In the genomic region with DNA sequence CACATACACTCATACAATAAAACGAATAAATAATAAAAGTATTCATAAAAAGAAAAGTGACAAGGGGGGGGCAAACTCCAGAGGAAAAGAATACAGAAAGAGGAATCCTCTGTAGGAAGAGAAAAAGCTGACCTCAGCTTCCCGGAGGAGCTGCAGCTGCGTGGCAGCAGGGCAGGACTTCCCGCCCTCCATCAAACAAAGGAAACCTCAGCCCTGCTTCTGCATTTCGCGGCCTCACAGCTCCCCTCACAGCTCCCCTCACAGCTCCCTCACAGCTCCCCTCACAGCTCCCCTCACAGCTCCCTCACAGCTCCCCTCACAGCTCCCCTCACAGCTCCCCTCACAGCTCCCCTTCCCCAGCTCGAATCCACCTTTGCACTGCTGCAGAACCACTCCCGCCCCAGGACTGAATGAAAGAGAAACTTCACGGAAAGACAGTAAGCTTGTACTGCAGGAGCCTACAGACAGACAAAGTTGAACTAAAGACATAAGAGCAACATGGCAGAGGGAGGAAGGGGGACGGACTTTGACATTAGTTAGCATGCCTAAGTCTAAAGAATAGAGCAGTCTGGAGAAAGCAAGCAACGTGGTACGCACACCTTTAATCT, we compare ENCODE assay signal across 8 mouse cellular contexts. TPM values are rescaled to one million over a fixed set of nuclear protein-coding genes. Genes with fewer than 3 reads are reported as not detected.
DNase-seq lines count a peak whose midpoint lies in the region; ATAC-seq and TF ChIP-seq lines count a peak whose summit lies in the region.

No protein-coding gene starts in this region.

- H3K4me1 ChIP-seq in ES-Bruce4 (ENCODE audit: control insufficient read depth, insufficient read depth, low read length), result peaks cover 3% of the 10 kb centered on the region
- H3K4me1 ChIP-seq in forebrain, embryonic 15.5 days, result peaks cover 12% of the 10 kb centered on the region
- H3K4me1 ChIP-seq in stomach, embryonic 16.5 days (ENCODE audit: control insufficient read depth, insufficient read depth, low read length), result 0 out of 2 replicates have a peak, but pooled peaks cover 4% of the 10 kb centered on the region

- no peak for TF ChIP-seq POLR2A in ES-Bruce4 (IDR thresholded peaks at IDR 0.05; ENCODE audit: insufficient read depth, low read length)

- no peak for TF ChIP-seq CTCF in gastrocnemius, adult 2 months (IDR thresholded peaks at IDR 0.05)
- TF ChIP-seq CTCF in ES-Bruce4 (IDR thresholded peaks at IDR 0.05; ENCODE audit: low read depth, low read length), result no peak

- H3K9me3 ChIP-seq in ES-Bruce4 (replicated peaks; ENCODE audit: control insufficient read depth, insufficient read depth, low read length, poor library complexity, severe bottlenecking), result no peaks in the 10 kb centered on the region
- no peaks in the 10 kb centered on the region for H3K9me3 ChIP-seq in forebrain, embryonic 15.5 days
- H3K9me3 ChIP-seq in stomach, embryonic 16.5 days (replicated peaks; ENCODE audit: control insufficient read depth, low read length), result no peaks in the 10 kb centered on the region

- intact Hi-C loops in gastrocnemius, adult 2 months (cut with DNase I), result no loop called here

- peak overlapping the region; percentile 24; the same call in 1 of the 2 replicates for H3K4me2 ChIP-seq in forebrain, embryonic 15.5 days (replicated peaks)
- peak overlapping the region; percentile 53 for H3K4me2 ChIP-seq in stomach, embryonic 16.5 days (ENCODE audit: low read depth, low read length)

- no peak overlapping the region for H3K9ac ChIP-seq in ES-Bruce4 (ENCODE audit: low read depth, poor library complexity, severe bottlenecking)
- H3K9ac ChIP-seq in forebrain, embryonic 15.5 days (replicated peaks), result peak overlapping the region; percentile 25; the same call in 1 of the 2 replicates
- H3K9ac ChIP-seq in stomach, embryonic 16.5 days (ENCODE audit: low read length), result peak overlapping the region; percentile 66

- no peaks in the 10 kb centered on the region for H3K36me3 ChIP-seq in ES-Bruce4 (ENCODE audit: control insufficient read depth, insufficient read depth, low read length, poor library complexity, severe bottlenecking)
- H3K36me3 ChIP-seq in forebrain, embryonic 15.5 days, result no peaks in the 10 kb centered on the region
- H3K36me3 ChIP-seq in macrophage (ENCODE audit: inconsistent target), result no peaks in the 10 kb centered on the region
- no peaks in the 10 kb centered on the region for H3K36me3 ChIP-seq in stomach, embryonic 16.5 days (ENCODE audit: control insufficient read depth, insufficient read depth, low read length)

- H3K27me3 ChIP-seq in ES-Bruce4 (ENCODE audit: control insufficient read depth, insufficient read depth, low read length, poor library complexity, severe bottlenecking), result no peaks in the 10 kb centered on the region
- no peaks in the 10 kb centered on the region for H3K27me3 ChIP-seq in forebrain, embryonic 15.5 days
- no peaks in the 10 kb centered on the region for H3K27me3 ChIP-seq in stomach, embryonic 16.5 days (ENCODE audit: control insufficient read depth, insufficient read depth, low read length)

- peak; percentile 72 for ATAC-seq in forebrain, embryonic 15.5 days (replicated peaks)
- ATAC-seq in stomach, embryonic 16.5 days (ENCODE audit: insufficient read depth, low FRiP score), result no peak

- peak overlapping the region; percentile 46; the same call in 1 of the 2 replicates for H3K27ac ChIP-seq in gastrocnemius, adult 2 months
- H3K27ac ChIP-seq in ES-Bruce4 (ENCODE audit: insufficient read depth, low read length) (peak overlapping the region; percentile 70), macrophage (peak overlapping the region; percentile 72)
- peak overlapping the region; percentile 70 for H3K27ac ChIP-seq in forebrain, embryonic 15.5 days (replicated peaks)
- H3K27ac ChIP-seq in stomach, embryonic 16.5 days (ENCODE audit: low read length), result no peak overlapping the region

- DNase-seq in gastrocnemius, adult 2 months, result peak; percentile 42
- DNase-seq in gastrocnemius, adult 8-10 months (ENCODE audit: low spot score in 2 of 2), result no peak
- peak; percentile 13 for DNase-seq in induced T-regulatory cell, adult 2 months (ENCODE audit: low read depth)
- DNase-seq in urinary bladder, postnatal 10 days (ENCODE audit: low spot score), result no peak

- WGBS in forebrain, embryonic 15.5 days, result 9% methylated on average over 12 of the region's 12 CpGs
- 13% methylated on average over 10 of the region's 12 CpGs for WGBS in macrophage (ENCODE audit: missing documents)
- WGBS in stomach, embryonic 16.5 days, result 15% methylated on average over 12 of the region's 12 CpGs

- TF ChIP-seq EP300 in ES-Bruce4 (IDR thresholded peaks at IDR 0.05; ENCODE audit: insufficient read depth, low read depth, low read length), result 0 out of 2 replicates have a peak, but pooled peaks have one; percentile 45

- H3K4me3 ChIP-seq in gastrocnemius, adult 2 months, result peak overlapping the region; percentile 21
- no peak overlapping the region for H3K4me3 ChIP-seq in ES-Bruce4 (ENCODE audit: low read depth, low read length)
- no peak overlapping the region for H3K4me3 ChIP-seq in forebrain, embryonic 15.5 days
- peak overlapping the region; percentile 2; the same call in 1 of the 2 replicates for H3K4me3 ChIP-seq in macrophage (ENCODE audit: inconsistent target)
- H3K4me3 ChIP-seq in stomach, embryonic 16.5 days (replicated peaks; ENCODE audit: low read length), result peak overlapping the region; percentile 25

- no peaks in the 10 kb centered on the region for H3K79me2 ChIP-seq in macrophage (ENCODE audit: inconsistent target)

RNA-seq across cellular contexts. Expression of a gene that starts 17.5 kb away (rescaled TPM):
- 1 to 10 TPM; 1.1 to 1.6 TPM for total RNA-seq in gastrocnemius, adult 2 months (2021)
- 1 to 10 TPM; 1.6 to 2.7 (median 1.8) TPM for total RNA-seq in gastrocnemius, adult 8-10 months (2022)
- polyA plus RNA-seq in ES-Bruce4 (2011; ENCODE audit: insufficient read depth, insufficient read length, low read depth, missing spikeins) (9.2 and 10.0 TPM in 2 replicates), macrophage (2018) (30.0 to 56.0 TPM (median 46.8 TPM) in 3 replicates)
- 7.2 and 8.2 TPM in 2 replicates for polyA plus RNA-seq in forebrain, embryonic 15.5 days (2015; fragmentation: Nextera tagmentation; extraction: Ambion mirVana)
- total RNA-seq in macrophage (2018; cell fraction: chromatin; rRNA removed), result 10 to 100 TPM in 6 of 26 experiments, 1 to 10 TPM in 17, under 1 TPM in 3; 0.45 to 22.3 (median 3.8) TPM
- total RNA-seq in macrophage (2018; cell fraction: cytosol; rRNA removed), result 10 to 100 TPM in 24 of 26 experiments, 1 to 10 TPM in 2; 9.1 to 33.0 (median 18.9) TPM
- 10 to 100 TPM in 3 of 26 experiments, 1 to 10 TPM in 23; 2.5 to 14.3 (median 5.3) TPM for total RNA-seq in macrophage (2018; cell fraction: nucleus; rRNA removed)
- polyA plus RNA-seq in stomach, embryonic 16.5 days (2015; fragmentation: Nextera tagmentation; extraction: Ambion mirVana), result 22.6 and 27.9 TPM in 2 replicates

RNA-seq across cellular contexts. Expression of a gene that starts 44.9 kb away (rescaled TPM):
- 10 to 100 TPM; 26.1 to 29.5 TPM for total RNA-seq in gastrocnemius, adult 2 months (2021)
- total RNA-seq in gastrocnemius, adult 8-10 months (2022), result 10 to 100 TPM; 18.8 to 23.4 (median 20.3) TPM
- 257 and 282 TPM in 2 replicates for polyA plus RNA-seq in ES-Bruce4 (2011; ENCODE audit: insufficient read depth, insufficient read length, low read depth, missing spikeins)
- polyA plus RNA-seq in forebrain, embryonic 15.5 days (2015; fragmentation: Nextera tagmentation; extraction: Ambion mirVana), result 37.4 and 39.1 TPM in 2 replicates
- total RNA-seq in macrophage (2018; cell fraction: chromatin; rRNA removed), result 100 to 1,000 TPM; 139 to 418 (median 222) TPM
- 10 to 100 TPM; 29.3 to 79.3 (median 55.6) TPM for total RNA-seq in macrophage (2018; cell fraction: cytosol; rRNA removed)
- 100 to 1,000 TPM in 22 of 26 experiments, 10 to 100 TPM in 4; 81.2 to 270 (median 124) TPM for total RNA-seq in macrophage (2018; cell fraction: nucleus; rRNA removed)
- polyA plus RNA-seq in macrophage (2018), result 51.6 to 87.8 TPM (median 81.8 TPM) in 3 replicates
- 18.6 and 22.0 TPM in 2 replicates for polyA plus RNA-seq in stomach, embryonic 16.5 days (2015; fragmentation: Nextera tagmentation; extraction: Ambion mirVana)

Comparison
In these comparisons a context has a peak if more than half of its experiments do, and no peak if none do; other contexts are left out.
1. DNase-seq: peak in gastrocnemius, adult 2 months (single experiment) and induced T-regulatory cell, adult 2 months (single experiment); none in gastrocnemius, adult 8-10 months (0 of 2) and urinary bladder, postnatal 10 days (single experiment).
2. H3K4me3 ChIP-seq: peak in gastrocnemius, adult 2 months (single experiment), macrophage (single experiment) and stomach, embryonic 16.5 days (single experiment); none in ES-Bruce4 (single experiment) and forebrain, embryonic 15.5 days (single experiment).